Mouse (Mus musculus) c-Kit-positive CD71-negative TER-119-negative erythroid progenitor cells, embryonic 14.5 days (primary cell): ENCODE measurements around the gene Hhip.

Source experiments
- DNase-seq: peaks from one replicate; pipeline ENCODE4 v3.0.0-alpha.2; 2013; ENCODE audit warnings: low read depth

The Hhip gene

DNA sequence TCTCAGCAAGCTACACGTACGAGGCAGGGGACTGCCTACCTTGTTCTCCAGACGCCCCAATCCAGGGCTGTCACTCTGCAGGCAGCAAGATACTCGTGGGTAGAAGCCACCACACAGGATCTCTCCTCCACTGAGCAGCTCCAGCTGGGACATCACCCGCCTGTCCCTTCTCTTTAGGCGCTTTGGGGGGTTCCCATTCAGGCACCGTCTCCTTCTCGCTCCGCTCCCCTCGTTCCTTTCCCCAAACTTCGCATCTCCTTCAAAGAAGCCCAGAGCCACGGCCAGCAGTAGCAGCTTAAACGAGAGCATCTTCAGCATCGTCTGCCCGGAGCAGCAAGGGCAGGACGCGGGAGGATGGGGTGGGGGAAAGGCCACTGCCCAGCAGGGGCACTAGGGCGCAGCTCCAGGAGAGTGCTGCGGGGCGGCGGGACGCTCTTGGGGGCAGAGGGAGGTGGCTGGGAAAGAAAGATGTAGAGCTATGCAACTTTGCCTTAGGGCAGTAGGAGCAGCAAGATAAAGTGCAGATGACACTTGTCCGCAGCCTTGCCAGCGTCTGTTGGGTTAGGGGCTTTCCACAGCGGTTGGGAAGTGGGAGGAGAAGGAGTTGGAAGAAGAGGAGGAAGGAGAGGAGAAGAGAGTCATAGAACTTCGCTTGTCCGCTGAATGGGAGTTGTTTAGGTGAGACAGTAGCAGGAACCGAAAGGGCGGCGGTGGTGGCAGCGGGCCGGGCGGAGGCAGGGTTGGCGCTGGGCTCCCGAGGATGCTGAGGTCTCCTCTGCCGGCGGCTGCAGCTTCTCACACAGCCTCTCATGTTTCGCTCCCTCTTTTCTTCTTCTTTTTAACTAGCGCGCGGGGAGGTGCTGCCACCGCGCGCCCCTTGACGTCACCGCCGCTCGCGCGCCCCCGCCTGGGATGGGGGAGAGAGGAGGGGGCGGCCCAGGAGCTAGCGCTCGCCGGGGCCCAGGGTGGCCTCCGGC lies at the start of gene Hhip:
Hhip (minus strand) TSS at position 809 of the 977 bp plus-strand sequence.
- no peak for DNase-seq

DNA sequence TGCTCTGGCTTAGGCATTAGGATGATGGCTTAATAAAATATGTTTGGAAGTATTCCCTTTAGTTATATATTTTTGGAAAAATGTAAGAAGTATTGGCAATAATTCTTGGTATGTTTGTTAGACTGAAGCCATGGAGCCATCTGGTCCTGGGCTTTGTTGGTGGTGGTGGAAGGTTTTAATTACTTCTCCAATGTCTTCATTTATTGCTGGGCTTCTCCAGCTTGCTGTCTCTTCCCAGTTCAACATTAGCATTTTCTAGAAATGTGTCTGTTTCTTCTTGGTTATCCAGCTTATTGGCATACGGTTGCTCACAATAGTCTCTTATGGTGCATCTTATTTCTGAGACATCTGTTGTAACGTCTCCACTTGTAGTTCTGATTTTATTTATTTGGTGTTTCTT lies 29.2 kb upstream of the Hhip start:
- DNase-seq = no peak

DNA sequence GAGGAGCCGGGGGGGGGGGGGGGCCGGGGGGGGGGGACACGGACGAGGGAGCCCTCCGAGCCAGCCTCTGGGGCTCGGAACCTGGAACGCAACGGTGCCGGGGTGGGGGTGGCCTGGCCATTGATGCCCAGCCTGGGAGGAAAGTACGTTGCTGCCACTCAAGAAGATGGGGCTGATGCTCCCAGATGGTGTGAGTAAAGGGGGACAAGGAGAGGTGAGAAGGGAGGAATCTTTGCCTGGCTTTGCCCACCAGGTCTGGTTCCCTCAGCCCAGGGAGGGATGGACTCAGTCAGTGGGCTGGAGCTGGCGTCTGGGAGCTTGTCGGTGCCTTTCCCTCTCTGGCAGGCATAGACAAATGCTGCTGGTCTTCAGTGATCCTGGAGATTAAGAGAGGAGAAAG lies 387 bp upstream of the Hhip start:
- DNase-seq = no peak

DNA sequence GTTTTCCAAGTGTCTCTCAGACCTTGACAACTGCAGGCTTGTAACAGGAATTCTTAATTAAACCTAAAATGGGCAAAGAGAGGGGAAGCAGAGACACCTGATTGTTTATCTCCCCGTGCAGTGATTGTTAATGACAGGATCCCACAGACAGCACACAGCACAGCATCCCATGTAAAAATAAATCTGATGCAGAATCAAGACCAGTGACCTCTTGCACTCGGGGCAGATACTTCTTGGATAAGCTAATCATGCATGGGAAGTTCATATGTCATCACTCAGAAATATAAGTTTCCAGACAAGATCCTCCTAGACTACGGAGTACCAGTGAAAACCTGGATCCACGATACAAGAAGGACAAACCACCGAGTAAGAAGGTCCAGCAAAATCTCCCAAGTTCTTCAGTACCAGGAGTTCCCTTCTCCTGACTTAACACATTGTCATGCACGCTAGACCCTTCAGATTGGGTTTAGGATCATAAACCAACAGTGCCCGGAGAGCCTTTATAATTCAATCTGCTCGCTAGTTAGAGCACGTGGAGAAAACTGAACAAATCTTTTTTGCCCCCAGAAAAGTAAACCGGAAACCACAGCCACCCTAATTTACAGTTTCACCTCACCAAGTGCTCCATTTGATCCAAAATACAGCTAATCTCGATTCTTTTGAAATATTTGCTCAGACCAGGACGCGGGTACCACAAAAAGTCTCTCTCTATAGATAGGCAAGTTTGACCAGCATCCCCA lies 1.3 kb downstream of the Hhip start:
- no peak for DNase-seq

DNA sequence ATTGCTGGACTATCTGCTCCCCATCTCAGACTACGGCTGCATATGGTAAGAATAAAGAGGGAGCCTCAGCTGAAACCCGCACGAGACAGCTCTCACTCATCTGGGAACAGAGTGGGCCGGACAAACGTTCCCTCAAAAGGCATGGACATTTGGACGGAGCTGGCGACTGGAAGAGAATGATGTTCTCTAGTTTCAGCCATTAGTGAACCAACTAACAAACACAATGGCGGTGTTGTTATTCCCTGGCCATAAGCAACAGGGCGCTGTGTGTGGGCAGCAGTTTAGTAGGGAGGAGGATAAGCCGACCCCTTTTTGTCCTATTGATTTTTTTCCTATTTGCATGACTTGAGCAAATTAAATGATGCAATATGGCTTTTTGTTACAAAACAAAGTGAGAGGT lies 2.0 kb downstream of the Hhip start:
- DNase-seq = no peak

DNA sequence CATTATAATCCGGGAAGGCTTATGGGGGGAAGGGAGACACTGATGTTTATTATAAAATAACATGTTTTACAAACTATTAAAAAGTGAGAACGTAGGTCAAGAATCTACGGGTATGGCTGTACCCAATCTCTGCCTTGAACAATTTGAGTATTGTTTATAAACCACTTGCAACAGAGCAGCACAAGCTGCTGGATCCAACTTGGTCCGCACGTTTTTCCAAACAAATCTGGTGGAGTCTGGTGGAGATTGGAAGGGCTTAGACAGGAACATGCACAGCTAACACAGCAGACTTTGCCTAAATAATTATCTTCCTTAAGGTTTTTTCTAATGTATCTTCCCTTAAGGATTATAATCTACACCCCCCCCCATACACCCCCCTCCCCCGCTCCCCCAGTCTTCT lies 2.7 kb downstream of the Hhip start:
- no peak for DNase-seq

DNA sequence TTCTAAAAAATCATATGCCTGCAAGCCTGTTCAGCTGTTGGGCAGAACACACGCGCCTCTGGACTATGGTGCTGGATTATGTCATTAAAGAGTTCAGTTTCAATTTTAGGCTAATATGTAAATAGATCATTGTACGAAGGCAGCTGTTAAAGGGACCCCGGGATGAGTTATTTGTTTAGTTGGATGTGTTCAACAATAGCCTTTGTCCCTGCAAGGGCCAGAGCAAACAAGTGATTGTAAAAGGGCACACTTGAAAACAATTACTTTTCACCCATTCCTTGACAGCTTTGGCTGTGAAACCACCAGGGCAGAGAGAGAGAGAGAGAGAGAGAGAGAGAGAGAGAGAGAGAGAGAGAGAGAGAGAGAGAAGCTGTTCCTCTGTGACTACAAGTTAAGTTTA lies 3.6 kb downstream of the Hhip start:
- no peak for DNase-seq

DNA sequence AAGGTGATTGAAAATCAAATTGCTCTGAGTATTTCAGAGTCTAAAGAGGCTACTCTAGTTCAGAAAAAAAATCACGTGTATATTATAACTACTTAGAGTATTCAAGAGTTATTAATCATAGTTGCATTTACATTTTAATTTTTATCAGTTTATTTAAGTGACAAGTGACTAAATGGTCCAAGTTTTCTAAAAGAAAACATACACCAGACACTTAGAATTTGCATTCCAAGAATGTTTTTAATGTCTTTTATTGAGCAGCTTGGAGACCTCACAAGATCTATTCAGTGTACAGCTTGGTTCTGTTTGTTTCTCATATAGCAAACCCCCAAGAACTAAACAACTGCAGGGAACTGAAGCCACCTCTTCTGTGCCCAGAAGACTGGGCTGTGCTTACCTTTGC lies 5.0 kb downstream of the Hhip start:
- DNase-seq = no peak

DNA sequence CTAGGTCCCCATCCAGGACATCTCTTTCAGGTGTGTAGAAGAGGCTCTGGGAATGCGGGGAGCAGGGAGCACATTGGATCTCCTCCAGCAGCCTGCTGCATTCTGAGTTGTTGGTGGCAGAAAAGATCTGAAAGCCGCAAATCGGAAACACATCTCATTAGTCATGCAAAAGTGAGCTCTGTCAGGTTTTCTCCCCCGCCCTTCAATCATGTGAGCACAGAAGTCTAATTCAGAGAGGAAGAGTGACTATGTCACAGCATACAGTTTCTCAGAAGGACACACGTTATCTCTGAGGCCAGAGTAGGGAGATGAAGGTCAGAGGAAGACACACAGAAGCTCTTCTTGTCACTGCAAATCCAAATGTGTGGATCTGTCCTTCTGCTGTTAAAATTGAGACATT lies 6.3 kb downstream of the Hhip start:
- peak; percentile 33 for DNase-seq

DNA sequence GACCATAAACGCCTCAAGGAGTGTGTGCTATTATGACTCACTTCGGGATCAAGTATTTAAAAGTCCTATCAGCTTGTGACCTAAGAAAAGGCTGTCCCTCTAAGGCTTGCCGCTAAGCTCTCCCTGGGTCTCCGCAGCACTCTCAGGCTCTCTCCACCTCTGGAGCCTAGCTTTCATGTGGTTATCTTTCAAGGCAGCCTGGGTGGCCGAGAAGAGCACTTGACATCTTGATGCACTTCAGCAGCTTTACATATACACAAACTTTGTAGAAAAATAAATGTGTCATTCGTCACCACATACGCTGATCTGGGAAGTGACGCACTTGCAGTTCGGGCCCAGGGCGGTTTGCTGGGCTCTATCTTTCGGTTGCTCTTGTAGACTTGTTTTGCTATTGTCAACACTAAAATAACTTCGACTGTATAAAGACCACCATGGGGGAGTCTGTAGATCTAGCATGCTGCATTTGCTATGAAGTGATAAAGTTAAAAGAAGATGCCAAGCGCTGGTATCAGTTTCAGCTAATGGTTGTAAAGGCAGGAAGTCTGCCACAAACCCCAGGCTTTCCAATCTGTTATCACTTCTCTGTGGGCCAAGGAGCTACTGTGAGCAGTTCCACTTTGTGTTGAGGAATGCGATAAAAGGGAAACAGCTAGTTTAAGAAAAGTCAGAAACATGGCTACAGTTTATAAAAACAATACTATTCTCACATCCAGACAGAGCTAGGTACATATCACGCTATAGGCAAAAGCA lies 8.4 kb downstream of the Hhip start:
- no peak for DNase-seq

DNA sequence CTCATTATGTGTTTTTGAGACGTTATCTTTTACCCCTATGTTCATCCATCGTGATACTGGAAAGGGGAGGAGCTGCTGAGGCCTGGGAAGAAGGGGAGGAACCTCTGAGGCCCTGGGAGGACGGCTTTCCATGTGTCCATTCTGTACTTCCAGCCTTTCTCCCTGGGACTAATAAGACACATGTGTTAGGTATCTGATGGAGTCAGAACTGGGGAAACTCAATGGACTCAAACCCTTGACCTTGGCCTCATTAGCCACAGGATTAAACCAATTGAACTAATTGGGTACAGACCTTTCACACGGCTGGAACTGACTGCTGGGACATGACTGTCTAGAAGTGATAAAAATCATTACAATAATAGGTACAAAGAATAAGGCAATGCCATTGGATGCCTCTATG lies 9.6 kb downstream of the Hhip start:
- DNase-seq = no peak

DNA sequence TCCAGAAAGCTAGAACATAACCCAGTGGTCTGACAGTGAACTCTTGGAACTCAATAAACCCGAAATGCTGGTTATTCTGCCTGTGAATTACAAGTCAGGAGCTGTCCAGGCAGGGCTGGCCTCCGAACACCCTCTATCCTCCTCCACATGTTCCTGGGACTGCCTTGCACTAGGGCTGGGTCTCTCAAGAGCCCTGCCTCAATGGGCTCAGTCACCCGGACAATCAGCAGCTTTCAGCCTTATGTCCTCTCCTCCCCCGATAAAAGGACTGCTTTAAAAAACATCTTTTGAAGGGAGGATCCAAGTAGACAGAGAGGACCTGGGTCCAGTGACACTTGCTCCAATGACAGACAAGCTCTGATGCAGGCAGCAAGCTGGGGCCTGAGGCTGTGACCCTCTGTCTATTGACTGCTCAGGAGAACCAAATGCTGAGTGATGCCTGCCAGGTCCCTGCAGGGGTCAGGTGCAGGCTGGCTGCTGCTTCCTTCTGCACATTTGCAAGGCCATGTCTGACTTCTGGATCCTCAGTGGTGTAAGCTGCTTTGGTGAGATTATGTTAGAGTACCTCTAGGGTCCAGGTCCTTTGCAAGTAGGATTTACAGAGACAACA lies 20.1 kb downstream of the Hhip start:
- DNase-seq = no peak

DNA sequence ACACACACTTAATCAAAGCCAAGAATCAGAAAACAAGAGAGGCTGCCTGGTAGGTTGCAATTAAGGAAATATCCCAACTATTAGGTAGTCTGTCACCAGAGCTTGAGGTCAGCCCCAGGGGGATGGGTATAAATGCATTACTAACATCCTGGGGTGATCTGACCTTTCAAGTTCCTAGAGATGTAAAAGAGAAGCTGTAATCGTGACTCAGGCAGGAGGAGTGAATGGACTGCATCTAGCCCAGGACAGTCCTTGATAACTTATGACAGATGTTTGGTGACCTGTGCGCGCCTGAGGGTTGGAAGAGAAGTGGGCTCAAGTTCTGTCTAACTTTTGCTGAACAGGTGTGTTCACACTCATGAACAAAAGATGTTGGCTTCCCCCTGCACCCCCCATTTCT lies 25.2 kb downstream of the Hhip start:
- DNase-seq = no peak

DNA sequence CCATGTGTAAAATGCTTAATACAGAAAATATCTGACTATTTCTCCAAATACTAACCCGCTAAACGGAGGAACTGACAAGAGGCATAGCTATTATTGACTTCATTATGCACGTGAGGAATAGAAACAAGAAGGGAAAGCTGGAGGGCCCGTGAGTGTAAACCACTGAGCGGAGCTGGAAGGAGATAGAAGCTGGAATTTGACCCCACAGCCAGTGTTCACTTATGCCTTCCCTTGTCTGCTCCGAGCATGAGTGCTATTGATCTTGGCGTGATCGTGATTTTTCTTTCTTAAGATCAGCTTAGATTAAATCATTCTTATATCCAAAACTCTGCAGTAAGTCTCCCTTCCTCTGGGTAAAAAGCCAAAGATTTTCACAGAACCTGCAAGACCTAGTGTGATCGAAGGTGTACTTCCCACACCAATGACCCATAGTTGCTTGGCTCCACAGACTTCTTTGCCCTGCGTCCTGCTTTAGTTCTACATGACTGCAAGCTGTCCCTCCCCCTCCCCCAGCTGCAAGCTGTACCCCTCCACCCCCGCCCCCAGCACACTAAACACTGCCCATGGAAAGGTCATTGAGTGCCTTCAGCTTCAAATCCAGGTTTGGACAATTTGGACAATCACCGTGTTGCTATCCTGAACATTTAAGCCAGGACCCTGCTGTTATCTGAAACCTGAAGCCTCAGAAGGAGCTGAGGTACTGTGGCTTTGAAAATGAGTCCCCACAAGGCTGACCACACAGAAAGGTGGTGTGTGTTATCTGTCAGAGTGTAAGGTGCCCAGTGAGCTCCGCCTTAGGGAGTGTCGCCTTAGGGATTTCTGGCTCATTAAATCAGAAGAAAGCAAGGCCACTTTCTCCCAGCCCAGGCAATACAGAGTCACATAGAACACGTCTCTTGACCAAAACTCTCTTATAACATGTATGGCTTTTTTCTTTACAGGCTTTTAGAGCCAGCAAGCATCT lies 26.2 kb downstream of the Hhip start:
- no peak for DNase-seq

DNA sequence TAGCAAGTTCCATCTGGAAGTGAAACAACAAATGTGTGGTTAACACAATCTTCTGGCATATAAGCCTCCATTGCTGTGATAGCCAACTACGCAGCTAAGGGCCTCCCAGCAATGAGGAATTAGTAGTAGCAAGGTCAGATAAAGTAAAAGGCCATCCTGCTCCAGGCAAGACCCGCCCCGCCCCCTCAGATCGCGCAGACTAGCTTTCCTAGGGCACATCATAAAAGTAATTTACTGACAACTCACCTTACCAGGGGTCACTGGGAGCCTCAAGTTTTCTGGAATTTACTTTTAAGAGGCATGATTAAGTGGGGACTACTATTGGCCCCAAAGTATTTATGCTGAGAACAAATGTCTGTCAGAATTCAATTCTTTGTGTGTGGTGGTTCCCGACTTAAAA lies 28.2 kb downstream of the Hhip start:
- no peak for DNase-seq

DNA sequence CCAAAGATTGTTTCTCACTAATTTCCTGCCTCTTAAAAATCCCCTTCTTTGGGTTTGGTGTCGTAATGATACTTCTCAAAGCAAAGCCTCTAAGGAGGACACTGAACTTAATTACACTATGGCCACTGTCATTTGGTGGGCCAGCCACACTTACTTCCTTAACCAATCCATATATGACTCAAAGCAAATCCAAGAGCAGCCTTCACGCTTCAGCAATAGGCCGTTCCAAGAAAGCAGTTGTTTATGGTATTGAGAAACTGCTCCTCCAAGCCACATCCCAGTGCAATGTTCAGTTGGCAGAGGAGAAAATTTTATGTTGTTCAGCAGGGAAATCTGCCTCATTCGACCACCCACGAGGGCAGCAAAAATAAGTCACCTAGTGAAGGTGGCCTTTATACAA lies 37.3 kb downstream of the Hhip start:
- DNase-seq = no peak

DNA sequence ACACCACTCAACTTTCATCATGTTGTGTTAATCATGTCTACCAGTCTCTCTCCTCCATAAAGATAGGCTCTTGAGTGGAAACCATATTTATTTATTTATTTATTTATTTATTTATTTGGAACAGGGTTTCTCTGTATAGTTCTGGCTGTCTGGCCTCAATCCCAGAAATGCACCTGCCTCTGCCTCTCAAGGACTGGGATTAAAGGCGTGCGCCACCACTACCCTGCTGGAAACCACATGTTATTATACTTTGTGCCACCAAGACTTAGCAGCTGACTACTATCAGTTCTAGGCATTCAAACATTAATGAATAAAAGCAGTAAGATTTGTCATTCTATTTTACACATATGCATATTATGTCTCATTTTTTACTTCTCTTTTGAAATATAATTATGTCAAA lies 42.0 kb downstream of the Hhip start:
- DNase-seq = no peak

DNA sequence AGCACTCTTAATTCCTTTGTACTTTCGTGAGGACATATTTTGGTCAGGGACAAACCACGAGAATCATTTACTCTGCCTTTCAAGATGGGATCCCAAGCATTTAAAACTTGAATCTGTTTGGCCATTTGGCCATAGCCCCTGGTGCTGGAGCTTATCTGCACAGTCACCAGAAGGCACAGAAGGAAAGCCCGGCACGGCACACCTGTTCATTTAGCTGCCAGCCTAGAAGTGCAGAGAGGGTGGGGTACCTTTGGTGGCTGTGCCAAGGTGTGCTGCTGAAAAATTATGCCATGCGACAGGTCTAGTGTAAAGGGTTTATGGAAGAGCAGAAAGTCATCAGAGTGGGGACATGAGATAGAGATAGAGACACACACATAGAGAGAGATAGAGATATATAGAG lies 53.4 kb downstream of the Hhip start:
- DNase-seq = no peak

DNA sequence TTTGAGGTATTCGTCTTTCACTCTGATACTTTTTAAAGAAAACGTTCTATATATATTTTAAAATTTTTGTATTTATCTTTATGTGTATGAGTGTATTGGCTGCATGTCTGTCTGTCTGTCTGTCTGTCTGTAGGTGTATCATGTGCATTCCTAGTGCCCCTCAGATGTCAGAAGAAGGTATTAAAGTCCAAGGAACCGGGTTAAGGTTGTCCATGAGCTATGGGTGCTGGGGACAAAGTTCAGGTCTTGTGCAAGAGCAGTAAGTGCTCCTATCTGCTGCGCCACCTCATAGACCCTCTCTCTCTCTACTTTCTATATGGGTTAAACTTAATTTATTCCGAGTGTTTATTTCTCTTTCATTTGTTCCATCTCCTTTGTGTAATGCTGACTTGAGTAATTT lies 55.5 kb downstream of the Hhip start:
- DNase-seq = no peak

DNA sequence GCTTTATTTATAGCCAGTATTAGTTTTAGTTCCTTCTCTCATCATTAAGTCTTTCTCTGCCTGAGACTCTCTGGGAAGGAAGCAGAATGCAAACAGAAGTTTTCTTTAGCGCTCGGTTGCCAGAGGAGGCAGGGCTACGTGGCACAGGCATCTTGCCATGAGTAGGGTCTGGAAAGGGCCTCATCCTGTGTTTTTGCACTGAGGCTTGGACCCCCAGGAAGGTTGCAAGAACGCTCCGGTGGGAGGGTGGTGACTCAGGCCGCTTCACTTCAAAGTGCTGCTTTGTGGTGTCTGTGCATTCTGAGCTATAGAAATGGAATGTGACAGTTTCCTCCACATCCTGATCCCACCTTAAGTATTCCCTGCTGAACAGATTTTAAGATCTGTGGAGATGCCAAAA lies 62.7 kb downstream of the Hhip start:
- no peak for DNase-seq

DNA sequence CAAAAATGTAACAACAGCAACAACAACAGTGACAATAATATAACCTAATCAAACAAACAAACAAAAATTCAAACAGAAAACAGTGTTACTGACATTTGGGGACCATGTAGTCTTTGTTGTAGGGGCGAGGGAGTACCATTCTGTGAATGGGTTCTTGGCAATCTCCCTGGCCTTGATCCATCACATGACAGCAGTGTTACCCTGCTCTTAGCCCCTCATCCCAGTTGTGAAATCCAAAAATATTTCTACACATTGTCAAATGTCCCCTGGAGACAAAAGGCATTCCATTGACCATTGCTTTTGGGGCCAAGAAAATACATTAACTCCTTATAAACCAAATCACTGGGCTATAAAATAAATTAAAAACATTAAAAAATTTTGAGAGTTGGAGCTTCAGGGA lies 64.3 kb downstream of the Hhip start:
- DNase-seq = no peak
